Mouse (Mus musculus) bone marrow macrophage, adult 2 months (primary cell): ENCODE measurements around the gene Ppfibp2. TPM values are rescaled to one million over a fixed set of nuclear protein-coding genes. Genes with fewer than 3 reads are reported as not detected.

Experiments
- H3K27ac ChIP-seq: 2 replicates; pipeline ENCODE4 v1.5.1; 2012; ENCODE audit warnings: low read depth, low read length; ENCODE audit not compliant: insufficient read depth
- H3K4me1 ChIP-seq: 2 replicates; pipeline ENCODE4 v1.6.1; 2012; ENCODE audit warnings: low read length; ENCODE audit not compliant: control insufficient read depth, insufficient read depth
- H3K4me3 ChIP-seq: 2 replicates; pipeline ENCODE4 v1.5.1; 2012; ENCODE audit warnings: mild to moderate bottlenecking, low read length, moderate library complexity; ENCODE audit not compliant: insufficient read depth
- CTCF ChIP-seq: IDR thresholded peaks from 2 replicates; pipeline ENCODE4 v1.5.1; 2012; ENCODE audit warnings: low read depth, mild to moderate bottlenecking, low read length, moderate library complexity
- POLR2A ChIP-seq: IDR thresholded peaks from 2 replicates; pipeline ENCODE4 v1.6.1; 2012; ENCODE audit warnings: mild to moderate bottlenecking, low read depth, low read length, borderline replicate concordance
- polyA plus RNA-seq: library from polyadenylated mRNA; stranded (reverse); fragments of >200 nt; gene quantifications from 2 replicates; pipeline ENCODE4 v1.2.4, GENCODE M21; 2012; ENCODE audit not compliant: missing spikeins, insufficient read depth, insufficient read length

Gene Ppfibp2
- polyA plus RNA-seq, 1 experiment, result 44.3 TPM

GRCm38 (mm10) chr7:107778216-107778615, 183.2 kb downstream of the Ppfibp2 start:
- TF ChIP-seq POLR2A (no peak), CTCF (no peak)
- no peaks in the 10 kb centered on the region for H3K4me1 ChIP-seq
- H3K4me3 ChIP-seq, result no peak overlapping the region

GRCm38 (mm10) chr7:107779611-107780010, 184.6 kb downstream of the Ppfibp2 start:
- Histone ChIP-seq H3K4me3 (no peak overlapping the region), H3K4me1 (no peaks in the 10 kb centered on the region), H3K27ac (no peak overlapping the region)
- TF ChIP-seq POLR2A (no peak), CTCF (no peak)

More at GRCm38 (mm10) chr7:107778216-107778615, 183.2 kb downstream of the Ppfibp2 start:
- no peak overlapping the region for H3K27ac ChIP-seq

- Histone ChIP-seq H3K27ac (no peak overlapping the region), H3K4me3 (no peak overlapping the region), H3K4me1 (no peaks in the 10 kb centered on the region)
- TF ChIP-seq POLR2A (no peak), CTCF (no peak)
Observed at GRCm38 (mm10) chr7:107787977-107788620, 193.1 kb downstream of the Ppfibp2 start.

GRCm38 (mm10) chr7:107796500-107796899, 201.5 kb downstream of the Ppfibp2 start:
- TF ChIP-seq CTCF (no peak), POLR2A (no peak)
- no peaks in the 10 kb centered on the region for H3K4me1 ChIP-seq
- H3K4me3 ChIP-seq, result no peak overlapping the region
- H3K27ac ChIP-seq, result no peak overlapping the region

Other genes with a start within 250 kb of the Ppfibp2 start
- gene Syt9, start 224.5 kb upstream of the Ppfibp2 start, polyA plus RNA-seq, result not detected in 2 replicates
- not detected in 2 replicates for gene Olfml1, start 27.8 kb upstream of the Ppfibp2 start, polyA plus RNA-seq
- not detected in 2 replicates for gene 5330417H12Rik, start 30.0 kb downstream of the Ppfibp2 start, polyA plus RNA-seq
- not detected in 2 replicates for gene Cyb5r2, start 162.8 kb downstream of the Ppfibp2 start, polyA plus RNA-seq
- not detected in 2 replicates for gene Ovch2, start 206.0 kb downstream of the Ppfibp2 start, polyA plus RNA-seq
- not detected in 2 replicates for gene Olfr467, start 217.1 kb downstream of the Ppfibp2 start, polyA plus RNA-seq
- not detected in 2 replicates for gene Olfr469, start 230.3 kb downstream of the Ppfibp2 start, polyA plus RNA-seq